Mouse (Mus musculus): ENCODE results near the gene Ndufa9. TPM values are rescaled to one million over a fixed set of nuclear protein-coding genes. Genes with fewer than 3 reads are reported as not detected.
A peak's percentile ranks its signal among the peaks of the same experiment; 100 is the strongest.

Ndufa9 gene
- polyA plus RNA-seq (2011; ENCODE audit: insufficient read length, low read depth, missing spikeins): 81.9 and 85.4 TPM in 2 replicates

- H3K4me1 ChIP-seq (ENCODE audit: control insufficient read depth, insufficient read depth, low read length): 0 out of 2 replicates have a peak, but pooled peaks cover 4% of the 10 kb centered on the region
- TF ChIP-seq POLR2A (IDR thresholded peaks at IDR 0.05; ENCODE audit: low read depth, low read length) (peak; percentile 78), CTCF (IDR thresholded peaks at IDR 0.05; ENCODE audit: borderline replicate concordance, insufficient read depth, low read length) (no peak)
- no peak within 1 kb of the TSS for H3K27ac ChIP-seq (ENCODE audit: insufficient read depth, low read length)
- peak within 1 kb of the TSS; percentile 93 for H3K4me3 ChIP-seq (ENCODE audit: insufficient read depth, low read length)
Observed at GRCm38 (mm10) chr6:126848712-126849704, at the start of gene Ndufa9. TSS of gene Ndufa9 (minus strand) at chr6:126849136.

GRCm38 (mm10) chr6:126877118-126877517, 28.2 kb upstream of the Ndufa9 start:
- H3K4me1 ChIP-seq (ENCODE audit: control insufficient read depth, insufficient read depth, low read length): no peaks in the 10 kb centered on the region
- TF ChIP-seq CTCF (IDR thresholded peaks at IDR 0.05; ENCODE audit: borderline replicate concordance, insufficient read depth, low read length) (no peak), POLR2A (IDR thresholded peaks at IDR 0.05; ENCODE audit: low read depth, low read length) (no peak)
- H3K4me3 ChIP-seq (ENCODE audit: insufficient read depth, low read length): no peak overlapping the region
- no peak overlapping the region for H3K27ac ChIP-seq (ENCODE audit: insufficient read depth, low read length)

- H3K4me1 ChIP-seq (ENCODE audit: control insufficient read depth, insufficient read depth, low read length): 0 out of 2 replicates have a peak, but pooled peaks cover 2% of the 10 kb centered on the region
- TF ChIP-seq CTCF (IDR thresholded peaks at IDR 0.05; ENCODE audit: borderline replicate concordance, insufficient read depth, low read length): no peak
- TF ChIP-seq POLR2A (IDR thresholded peaks at IDR 0.05; ENCODE audit: low read depth, low read length): no peak
Observed at GRCm38 (mm10) chr6:126852881-126853280, 3.9 kb upstream of the Ndufa9 start, which contains the start of gene Akap3. TSS of gene Akap3 (plus strand) at chr6:126853098.

GRCm38 (mm10) chr6:126836628-126837027, 12.3 kb downstream of the Ndufa9 start:
- Histone ChIP-seq H3K4me1 (ENCODE audit: control insufficient read depth, insufficient read depth, low read length) (no peaks in the 10 kb centered on the region), H3K4me3 (ENCODE audit: insufficient read depth, low read length) (no peak overlapping the region), H3K27ac (ENCODE audit: insufficient read depth, low read length) (no peak overlapping the region)
- TF ChIP-seq CTCF (IDR thresholded peaks at IDR 0.05; ENCODE audit: borderline replicate concordance, insufficient read depth, low read length) (no peak), POLR2A (IDR thresholded peaks at IDR 0.05; ENCODE audit: low read depth, low read length) (no peak)

More at GRCm38 (mm10) chr6:126852881-126853280, 3.9 kb upstream of the Ndufa9 start, which contains the start of gene Akap3:
- Histone ChIP-seq H3K27ac (ENCODE audit: insufficient read depth, low read length) (no peak within 1 kb of the TSS), H3K4me3 (ENCODE audit: insufficient read depth, low read length) (no peak within 1 kb of the TSS)

- Histone ChIP-seq H3K27ac (ENCODE audit: insufficient read depth, low read length) (no peak overlapping the region), H3K4me3 (ENCODE audit: insufficient read depth, low read length) (no peak overlapping the region), H3K4me1 (ENCODE audit: control insufficient read depth, insufficient read depth, low read length) (no peaks in the 10 kb centered on the region)
- TF ChIP-seq POLR2A (IDR thresholded peaks at IDR 0.05; ENCODE audit: low read depth, low read length) (no peak), CTCF (IDR thresholded peaks at IDR 0.05; ENCODE audit: borderline replicate concordance, insufficient read depth, low read length) (no peak)
Observed at GRCm38 (mm10) chr6:126823087-126823486, 25.8 kb downstream of the Ndufa9 start.

- Histone ChIP-seq H3K4me1 (ENCODE audit: control insufficient read depth, insufficient read depth, low read length) (no peaks in the 10 kb centered on the region), H3K27ac (ENCODE audit: insufficient read depth, low read length) (no peak overlapping the region), H3K4me3 (ENCODE audit: insufficient read depth, low read length) (no peak overlapping the region)
- TF ChIP-seq POLR2A (IDR thresholded peaks at IDR 0.05; ENCODE audit: low read depth, low read length): no peak
Observed at GRCm38 (mm10) chr6:126816338-126816737, 32.6 kb downstream of the Ndufa9 start.

- Histone ChIP-seq H3K27ac (ENCODE audit: insufficient read depth, low read length) (no peak overlapping the region), H3K4me3 (ENCODE audit: insufficient read depth, low read length) (no peak overlapping the region), H3K4me1 (ENCODE audit: control insufficient read depth, insufficient read depth, low read length) (no peaks in the 10 kb centered on the region)
- TF ChIP-seq POLR2A (IDR thresholded peaks at IDR 0.05; ENCODE audit: low read depth, low read length): no peak
- no peak for TF ChIP-seq CTCF (IDR thresholded peaks at IDR 0.05; ENCODE audit: borderline replicate concordance, insufficient read depth, low read length)
Observed at GRCm38 (mm10) chr6:126815206-126815750, 33.7 kb downstream of the Ndufa9 start.

- no peaks in the 10 kb centered on the region for H3K4me1 ChIP-seq (ENCODE audit: control insufficient read depth, insufficient read depth, low read length)
- TF ChIP-seq POLR2A (IDR thresholded peaks at IDR 0.05; ENCODE audit: low read depth, low read length) (no peak), CTCF (IDR thresholded peaks at IDR 0.05; ENCODE audit: borderline replicate concordance, insufficient read depth, low read length) (no peak)
- H3K27ac ChIP-seq (ENCODE audit: insufficient read depth, low read length): no peak overlapping the region
- H3K4me3 ChIP-seq (ENCODE audit: insufficient read depth, low read length): no peak overlapping the region
Observed at GRCm38 (mm10) chr6:126811481-126811880, 37.5 kb downstream of the Ndufa9 start.

- Histone ChIP-seq H3K27ac (ENCODE audit: insufficient read depth, low read length) (no peak overlapping the region), H3K4me3 (ENCODE audit: insufficient read depth, low read length) (no peak overlapping the region)
- TF ChIP-seq POLR2A (IDR thresholded peaks at IDR 0.05; ENCODE audit: low read depth, low read length) (no peak), CTCF (IDR thresholded peaks at IDR 0.05; ENCODE audit: borderline replicate concordance, insufficient read depth, low read length) (no peak)
Observed at GRCm38 (mm10) chr6:126808561-126808960, 40.4 kb downstream of the Ndufa9 start.

GRCm38 (mm10) chr6:126808134-126808533, 40.8 kb downstream of the Ndufa9 start:
- Histone ChIP-seq H3K27ac (ENCODE audit: insufficient read depth, low read length) (no peak overlapping the region), H3K4me1 (ENCODE audit: control insufficient read depth, insufficient read depth, low read length) (no peaks in the 10 kb centered on the region), H3K4me3 (ENCODE audit: insufficient read depth, low read length) (no peak overlapping the region)
- no peak for TF ChIP-seq POLR2A (IDR thresholded peaks at IDR 0.05; ENCODE audit: low read depth, low read length)
- no peak for TF ChIP-seq CTCF (IDR thresholded peaks at IDR 0.05; ENCODE audit: borderline replicate concordance, insufficient read depth, low read length)

More at GRCm38 (mm10) chr6:126808561-126808960, 40.4 kb downstream of the Ndufa9 start:
- no peaks in the 10 kb centered on the region for H3K4me1 ChIP-seq (ENCODE audit: control insufficient read depth, insufficient read depth, low read length)
